Mouse (Mus musculus): ENCODE measurements at regions not wholly inside any gene's neighbourhood (a gene's known extent, or its start where the extent isn't known, plus 50 kb on each side); places are given as distances from the start of the nearest gene placed in this dataset.

DNA sequence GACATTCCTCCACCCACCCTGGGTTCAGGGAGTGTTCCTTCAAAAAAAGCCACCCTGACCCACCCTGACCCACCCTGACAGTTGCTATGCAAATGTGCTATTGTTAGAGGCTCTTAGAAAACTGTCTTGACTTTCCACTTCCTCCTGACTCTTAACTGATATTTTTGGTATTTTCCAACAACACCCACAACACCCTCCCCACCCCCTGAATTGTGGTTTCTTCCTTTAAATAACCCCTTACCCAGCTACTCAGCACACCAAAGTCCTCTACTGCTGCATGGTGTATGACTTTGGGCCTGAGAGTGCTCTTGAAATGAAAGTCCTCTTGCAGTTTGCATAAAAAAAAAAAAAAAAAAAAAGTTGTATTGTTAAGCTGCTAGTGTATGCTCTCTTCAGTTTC, 1144.3 kb upstream of the Slc7a12 start:
- TF ChIP-seq CTCF (IDR thresholded peaks at IDR 0.05; ENCODE audit: borderline replicate concordance, insufficient read depth, low read depth, low read length), result no peak
- no peak for TF ChIP-seq POLR2A (IDR thresholded peaks at IDR 0.05; ENCODE audit: borderline replicate concordance, insufficient read depth, low read length)

All from cerebellum, adult 2 months (tissue).